Mouse (Mus musculus): ENCODE measurements at regions not wholly inside any gene's neighbourhood (a gene's known extent, or its start where the extent isn't known, plus 50 kb on each side); places are given as distances from the start of the nearest gene placed in this dataset.

GRCm38 (mm10) chr14:62157038-62157716, 135.2 kb upstream of the Rnaseh2b start:
- no peak for TF ChIP-seq CTCF (conservative IDR thresholded peaks at IDR 0.05 in 1 of 2, IDR thresholded peaks at IDR 0.05 in 1 of 2; ENCODE audit: low read depth in 2 of 2, low read length in 2 of 2)
- no peak for TF ChIP-seq POLR2A (IDR thresholded peaks at IDR 0.05; ENCODE audit: low read depth, low read length)

Measured in CH12.LX (cell line).